Mouse (Mus musculus): ENCODE results near the gene Mtmr12.
"Not testable (repeated sequence)": the region's sequence is repeated elsewhere in the genome, so short reads cannot be mapped to it uniquely, and the experiment has no call there.

Gene Mtmr12

DNA sequence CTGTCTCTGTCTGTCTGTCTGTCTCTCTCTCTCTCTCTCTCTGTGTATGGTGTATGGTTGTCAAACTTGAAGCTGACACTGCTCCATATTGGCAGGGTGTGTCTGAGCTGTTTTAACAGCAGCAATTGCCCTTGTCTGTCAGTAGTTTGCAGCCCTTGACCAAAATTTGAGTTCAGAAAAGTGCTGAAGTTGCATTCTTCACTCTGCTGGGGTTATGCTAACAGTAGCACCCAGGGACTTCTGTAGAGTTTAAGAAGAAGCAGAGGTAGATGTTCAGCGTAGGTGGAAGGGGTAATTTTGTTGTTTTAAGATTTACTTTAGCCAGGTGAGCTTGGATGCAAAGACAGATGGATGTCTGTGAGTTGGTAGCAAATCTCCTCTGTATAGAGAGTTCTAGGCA, 7.4 kb downstream of the Mtmr12 start:
- DNase-seq = no peak

DNA sequence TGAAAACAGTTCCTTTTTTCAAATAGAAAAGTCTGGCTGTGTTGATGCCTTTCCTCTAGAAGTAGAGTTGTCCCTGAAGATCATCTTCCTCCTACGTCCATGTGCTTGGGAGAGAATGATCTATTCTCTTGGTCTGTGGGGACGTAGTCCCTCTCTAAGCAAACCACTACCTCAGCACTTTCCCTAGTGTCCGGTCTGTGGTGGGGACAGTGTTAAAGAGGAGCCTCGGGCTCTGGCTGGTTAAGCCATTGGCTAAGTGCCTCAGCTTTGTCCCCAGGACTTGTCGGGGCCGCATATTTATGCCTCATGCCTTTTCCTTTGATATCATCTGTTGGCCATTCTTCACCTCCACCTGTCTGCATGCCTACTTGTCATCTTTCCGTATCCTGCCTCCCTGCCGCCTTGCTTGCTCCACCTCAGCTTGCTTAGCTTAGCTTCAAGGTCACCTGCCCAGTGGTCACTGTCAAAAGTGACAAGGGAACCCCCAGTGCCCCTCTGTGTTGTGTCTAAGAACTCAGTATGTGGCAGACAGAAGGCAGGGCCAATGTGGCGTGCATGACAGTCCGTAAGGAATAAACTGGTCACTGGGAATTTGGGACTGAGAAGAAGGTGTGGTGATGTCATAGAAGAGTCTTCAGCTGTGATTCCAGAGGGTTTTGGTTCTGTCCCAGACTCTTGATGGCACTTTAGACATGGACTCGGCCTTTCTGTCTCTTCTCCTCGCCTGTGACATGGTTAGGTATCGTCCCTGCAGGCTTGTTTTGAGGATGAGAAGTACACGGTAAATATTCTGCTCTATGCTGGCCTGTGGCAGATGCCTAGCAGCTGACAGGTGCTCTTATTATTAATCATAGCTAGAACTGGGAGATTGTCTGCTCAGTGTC, 9.9 kb downstream of the Mtmr12 start:
- no peak for DNase-seq

DNA sequence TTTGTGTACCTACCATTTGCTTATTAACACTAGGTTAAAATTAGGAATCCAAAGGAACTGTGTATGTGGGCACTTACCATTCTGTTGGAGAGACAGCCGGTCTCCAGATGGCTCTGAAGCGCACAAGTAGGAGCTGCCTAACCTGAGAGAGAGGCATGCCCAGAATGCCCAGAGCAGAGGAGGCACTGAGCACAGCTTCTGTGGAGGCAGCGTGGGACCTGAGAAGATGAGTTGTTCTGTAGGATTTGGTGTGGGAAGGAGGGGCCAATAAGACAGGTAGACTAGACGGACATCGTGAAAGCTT, 10.5 kb downstream of the Mtmr12 start:
- no peak for DNase-seq

DNA sequence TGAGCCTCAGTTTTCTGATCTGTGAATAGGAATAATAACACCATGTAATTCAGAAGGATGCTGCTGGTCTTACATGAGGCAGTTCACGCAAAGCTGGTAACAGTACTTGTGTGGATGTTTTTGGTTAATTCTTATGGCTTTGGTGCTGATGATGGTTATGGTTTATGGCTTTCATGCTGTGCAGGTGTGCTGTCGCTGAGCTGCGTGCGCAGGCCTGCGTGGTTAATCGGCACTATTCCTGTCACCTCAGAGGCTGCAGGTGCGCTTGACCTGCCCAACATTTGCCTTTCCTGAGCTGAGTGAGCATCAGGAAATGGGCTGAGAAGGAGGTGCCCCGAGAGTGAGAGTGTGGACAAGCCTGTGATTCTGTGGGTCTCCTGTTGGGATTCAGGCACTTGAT, 11.3 kb downstream of the Mtmr12 start:
- no peak for DNase-seq

DNA sequence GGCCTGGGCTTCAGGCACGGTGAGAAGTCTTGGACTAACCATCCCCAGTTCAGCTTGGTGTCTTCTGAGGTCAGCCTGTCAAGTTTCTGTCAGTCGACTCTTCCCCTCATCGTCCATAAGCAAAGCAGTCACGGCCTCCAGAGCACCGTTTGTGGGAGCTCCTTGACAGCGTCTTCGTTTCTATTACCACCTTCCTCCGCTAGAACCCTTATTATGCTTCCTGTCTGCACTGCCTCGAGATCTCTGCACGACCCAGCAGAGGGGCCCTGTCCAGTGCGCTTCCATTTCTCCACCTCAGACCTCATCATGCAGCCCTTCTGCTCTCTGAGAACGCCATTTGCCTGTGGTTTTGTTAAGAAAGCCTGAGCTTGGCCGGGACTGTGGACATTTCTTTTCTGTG, 12.0 kb downstream of the Mtmr12 start:
- DNase-seq = no peak

DNA sequence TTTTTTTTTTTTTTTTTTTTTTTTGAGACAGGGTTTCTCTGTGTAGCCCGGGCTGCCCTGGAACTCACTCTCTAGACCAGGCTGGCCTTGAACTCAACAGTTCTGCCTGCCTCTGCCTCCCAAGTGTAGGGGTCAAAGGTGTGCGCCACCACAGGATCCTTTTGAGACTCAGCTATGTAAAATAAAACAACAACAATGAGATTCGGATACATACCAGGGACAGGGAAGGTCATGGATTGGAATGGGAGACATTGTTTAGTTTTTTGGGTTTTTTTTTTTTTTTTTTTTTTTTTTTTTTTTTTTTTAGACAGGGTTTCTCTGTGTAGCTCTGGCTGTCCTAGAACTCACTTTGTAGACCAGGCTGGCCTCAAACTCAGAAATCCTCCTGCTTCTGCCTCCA, 12.5 kb downstream of the Mtmr12 start:
- not testable (repeated sequence) for DNase-seq

DNA sequence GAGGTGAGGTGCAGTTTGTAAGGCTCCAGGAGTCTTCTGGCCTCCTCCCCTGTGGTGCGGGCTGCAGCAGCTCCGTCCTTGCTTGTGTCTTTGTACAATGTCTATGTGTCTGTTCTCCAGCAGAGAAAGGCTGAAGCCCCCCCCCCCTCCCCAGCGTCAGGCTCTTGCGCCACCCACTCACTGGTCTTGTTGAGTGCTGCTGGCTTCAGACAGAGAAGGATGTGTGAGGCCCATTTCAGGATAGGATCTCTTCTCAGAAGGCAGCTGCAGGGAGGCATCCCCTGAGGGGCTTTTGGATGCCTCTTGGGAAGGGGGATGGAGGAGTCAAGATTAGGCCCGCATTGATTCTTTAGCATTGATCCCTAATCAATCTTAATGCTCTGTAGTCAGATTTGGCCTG, 13.0 kb downstream of the Mtmr12 start:
- no peak for DNase-seq

DNA sequence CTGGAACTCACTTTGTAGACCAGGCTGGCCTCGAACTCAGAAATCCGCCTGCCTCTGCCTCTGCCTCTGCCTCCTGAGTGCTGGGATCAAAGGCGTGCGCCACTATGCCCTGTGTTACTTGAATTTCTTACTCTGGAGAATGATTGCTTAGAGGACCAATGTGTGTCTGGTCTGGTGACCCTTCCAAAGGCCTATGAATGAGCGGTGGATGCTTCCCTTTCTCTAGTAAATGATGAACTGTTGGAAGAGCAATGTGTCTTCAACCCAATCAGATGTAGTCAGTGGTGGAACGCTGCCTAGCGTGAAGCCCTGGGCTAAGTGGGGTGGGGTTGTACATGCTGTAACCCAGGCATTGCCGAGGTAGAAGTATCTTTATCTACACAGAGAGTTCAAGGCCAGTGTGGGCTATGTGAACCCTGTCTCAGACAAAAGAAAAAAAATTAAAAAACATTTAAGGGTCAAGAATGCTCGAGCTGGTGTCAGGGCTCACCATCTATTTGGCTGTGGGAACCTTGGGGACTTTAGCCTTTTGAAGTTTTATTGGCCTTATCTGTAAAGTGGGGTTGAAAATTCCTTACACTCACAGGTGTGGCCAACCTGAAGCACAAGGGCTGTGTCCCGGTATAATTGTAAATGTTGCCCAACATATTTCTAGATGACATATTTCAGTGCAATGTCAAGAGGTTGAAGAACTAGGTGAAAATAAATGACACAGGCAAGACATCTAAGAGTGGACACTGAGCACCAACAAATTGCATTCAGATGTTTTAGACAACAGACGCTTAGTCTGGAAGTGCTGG, 14.0 kb downstream of the Mtmr12 start:
- DNase-seq = no peak

DNA sequence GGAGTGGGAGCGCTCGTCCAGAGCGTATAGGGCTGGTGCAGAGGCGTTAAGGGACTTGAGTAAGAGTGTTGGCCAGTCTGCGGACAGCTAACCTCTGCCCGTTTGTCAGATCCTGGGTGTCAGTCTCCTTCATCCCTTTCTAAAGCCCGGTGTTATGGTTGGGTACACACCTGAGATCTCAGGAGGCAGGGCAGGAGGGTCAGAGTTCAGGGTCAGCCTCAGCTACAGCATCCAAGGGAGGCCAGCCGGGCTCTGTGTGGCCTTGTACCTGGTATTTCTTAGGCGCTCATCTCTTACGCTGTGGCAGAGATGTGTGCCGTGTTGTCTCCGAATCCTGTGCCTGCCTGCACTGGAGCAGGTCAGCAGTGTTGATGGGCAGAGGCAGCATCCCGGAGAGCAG, 16.3 kb downstream of the Mtmr12 start:
- no peak for DNase-seq

DNA sequence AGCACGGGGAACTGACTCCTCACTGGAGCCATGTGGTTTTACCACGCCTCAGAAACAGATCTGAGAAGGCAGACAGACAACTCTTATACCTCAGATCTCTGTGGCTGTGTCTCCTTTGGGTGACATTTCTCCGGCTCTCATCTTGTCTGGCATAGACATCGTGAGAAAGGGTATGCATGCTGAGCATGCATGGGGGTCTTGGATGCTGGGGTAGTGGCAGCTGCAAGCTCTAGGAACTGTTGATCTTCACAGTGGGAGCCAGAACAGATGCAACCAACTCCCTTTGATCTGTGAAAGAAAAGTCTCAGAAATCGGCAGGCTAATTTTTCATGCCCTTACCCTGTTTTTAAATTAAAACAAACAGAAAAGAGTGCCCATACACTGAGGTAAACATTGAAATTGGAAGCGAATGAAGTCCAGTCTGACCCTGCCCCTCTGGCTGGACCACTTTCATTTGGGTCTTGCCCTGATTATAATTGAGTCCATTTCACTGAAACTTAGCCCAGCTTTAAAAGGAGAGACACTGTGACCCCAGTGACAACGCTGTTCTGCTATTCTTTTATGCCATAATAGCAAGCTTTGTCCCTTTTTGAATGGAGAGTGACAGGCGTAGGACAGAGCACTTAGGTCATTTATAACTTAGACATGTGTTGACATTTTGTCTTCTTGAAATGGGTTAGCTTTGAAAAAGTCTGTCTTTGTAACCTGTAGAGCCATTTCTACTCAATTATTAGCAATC, 17.9 kb downstream of the Mtmr12 start:
- DNase-seq = no peak

DNA sequence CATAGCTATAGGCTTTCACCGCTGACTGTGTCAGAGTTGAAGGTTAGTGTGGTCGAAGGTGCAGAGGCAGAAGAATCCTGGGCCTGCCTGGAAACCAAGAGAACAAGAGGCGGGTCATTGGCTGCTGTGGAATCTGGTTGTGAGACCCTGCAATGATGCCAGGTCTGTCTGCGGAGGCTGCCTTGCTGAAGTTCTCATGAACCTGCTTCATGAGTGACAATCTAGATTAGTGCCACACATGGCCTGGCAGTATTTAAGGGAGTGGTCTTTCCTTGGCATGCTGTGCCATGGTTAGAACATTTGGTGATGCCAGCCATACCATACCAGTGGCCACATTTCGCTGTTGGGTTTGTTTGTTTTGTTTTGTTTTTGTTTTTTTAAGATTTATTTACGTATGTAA, 18.6 kb downstream of the Mtmr12 start:
- no peak for DNase-seq

DNA sequence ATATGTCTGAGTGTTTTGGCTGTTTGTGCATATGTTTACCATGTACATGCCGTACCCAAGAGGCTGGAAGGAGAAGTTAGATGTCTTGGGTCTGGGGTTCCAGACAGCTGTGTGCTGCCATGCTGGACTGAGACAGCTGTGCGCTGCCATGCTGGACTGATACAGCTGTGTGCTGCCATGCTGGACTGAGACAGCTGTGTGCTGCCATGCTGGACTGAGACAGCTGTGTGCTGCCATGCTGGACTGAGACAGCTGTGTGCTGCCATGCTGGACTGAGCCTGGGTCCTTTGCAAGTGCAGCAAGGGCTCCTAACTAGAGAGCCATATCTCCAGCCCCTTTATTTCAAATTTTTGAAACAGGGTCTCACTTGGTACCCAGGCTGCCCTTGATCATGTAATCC, 19.4 kb downstream of the Mtmr12 start:
- no peak for DNase-seq

DNA sequence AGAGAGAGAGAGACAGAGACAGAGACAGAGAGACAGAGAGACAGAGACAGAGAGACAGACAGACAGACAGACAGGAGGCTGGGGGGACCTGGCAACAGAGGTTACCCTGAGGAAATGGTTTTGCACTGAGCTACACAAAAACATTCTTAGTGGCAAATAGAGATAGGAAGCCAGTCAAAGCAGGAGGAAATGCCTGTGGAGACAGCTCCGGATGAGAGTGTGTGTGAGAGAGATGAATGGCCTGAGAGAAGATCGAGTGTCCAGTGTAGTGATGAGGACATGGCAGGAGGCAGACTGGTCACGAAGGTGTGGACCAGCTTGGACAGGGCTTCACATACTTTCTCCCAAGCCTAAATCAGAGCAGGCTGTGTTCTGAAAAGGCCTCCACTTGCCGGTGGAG, 20.2 kb downstream of the Mtmr12 start:
- DNase-seq = no peak

DNA sequence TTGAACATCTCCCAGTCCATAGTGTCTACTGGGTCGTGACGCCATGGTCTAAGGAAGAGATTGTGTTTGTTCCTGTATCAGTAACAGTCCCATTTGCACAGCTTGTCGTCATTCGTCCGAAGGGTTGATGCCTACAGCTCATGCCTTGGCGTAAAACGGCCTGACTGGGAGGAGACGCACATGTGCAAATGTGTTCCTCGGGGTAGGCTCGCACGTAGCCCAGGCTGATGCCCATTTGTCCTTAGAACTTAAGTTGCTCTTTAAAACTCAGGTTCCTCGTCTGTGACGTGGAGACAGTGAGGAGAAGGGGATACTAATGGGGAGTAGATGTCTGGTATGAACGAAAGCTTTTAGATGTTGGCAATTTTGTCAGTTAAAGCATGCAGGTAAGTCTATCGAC, 22.1 kb downstream of the Mtmr12 start:
- no peak for DNase-seq

DNA sequence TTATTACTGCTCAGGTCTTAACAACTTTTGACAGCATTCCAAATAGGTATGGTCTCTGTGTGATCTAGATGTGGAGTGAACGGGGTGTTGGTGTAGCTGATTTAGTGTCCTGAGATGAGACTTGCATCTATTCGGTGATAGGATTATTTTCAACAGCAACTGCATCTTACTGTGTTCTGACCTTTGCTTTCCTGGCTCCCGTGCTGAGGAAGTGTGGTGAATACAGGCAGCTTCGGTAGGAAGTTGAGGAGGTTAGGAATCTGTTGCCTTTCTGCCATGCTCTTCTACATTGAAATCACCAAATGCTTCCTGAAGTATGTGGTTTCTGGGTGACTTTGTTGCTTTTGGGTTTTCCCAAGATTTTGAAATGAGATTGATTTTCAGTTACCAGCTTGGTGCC, 22.5 kb downstream of the Mtmr12 start:
- no peak for DNase-seq

DNA sequence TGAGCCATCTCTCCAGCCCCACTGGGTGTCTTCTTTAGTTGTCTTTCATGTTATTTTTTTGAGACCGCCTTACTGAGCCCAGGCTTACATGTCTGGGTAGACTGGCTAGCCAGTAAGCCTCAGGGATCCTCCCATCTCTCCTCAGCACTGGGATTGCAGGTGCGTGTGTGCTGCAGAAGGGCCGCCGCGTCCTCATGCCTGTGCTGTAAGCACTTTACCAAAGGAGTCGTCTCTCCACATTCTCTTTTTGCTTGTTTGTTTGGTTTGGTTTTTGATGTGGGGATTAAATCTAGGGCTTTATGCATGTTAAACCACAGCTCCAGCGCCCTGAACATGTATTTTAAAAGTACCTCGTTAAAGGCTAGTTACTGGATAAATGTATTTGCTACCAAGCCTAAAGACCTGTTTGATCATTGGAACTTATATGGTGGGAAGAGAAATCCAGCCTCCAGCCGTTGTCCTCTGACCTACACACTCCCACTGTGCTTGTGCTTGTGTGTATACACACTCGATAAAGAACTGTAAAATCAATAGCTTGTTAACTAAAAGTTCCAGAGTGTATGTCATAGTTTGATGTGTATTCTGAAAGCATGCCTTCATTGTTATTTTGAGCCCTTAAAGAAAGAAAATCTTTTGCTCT, 24.9 kb downstream of the Mtmr12 start:
- DNase-seq = peak; percentile 67

DNA sequence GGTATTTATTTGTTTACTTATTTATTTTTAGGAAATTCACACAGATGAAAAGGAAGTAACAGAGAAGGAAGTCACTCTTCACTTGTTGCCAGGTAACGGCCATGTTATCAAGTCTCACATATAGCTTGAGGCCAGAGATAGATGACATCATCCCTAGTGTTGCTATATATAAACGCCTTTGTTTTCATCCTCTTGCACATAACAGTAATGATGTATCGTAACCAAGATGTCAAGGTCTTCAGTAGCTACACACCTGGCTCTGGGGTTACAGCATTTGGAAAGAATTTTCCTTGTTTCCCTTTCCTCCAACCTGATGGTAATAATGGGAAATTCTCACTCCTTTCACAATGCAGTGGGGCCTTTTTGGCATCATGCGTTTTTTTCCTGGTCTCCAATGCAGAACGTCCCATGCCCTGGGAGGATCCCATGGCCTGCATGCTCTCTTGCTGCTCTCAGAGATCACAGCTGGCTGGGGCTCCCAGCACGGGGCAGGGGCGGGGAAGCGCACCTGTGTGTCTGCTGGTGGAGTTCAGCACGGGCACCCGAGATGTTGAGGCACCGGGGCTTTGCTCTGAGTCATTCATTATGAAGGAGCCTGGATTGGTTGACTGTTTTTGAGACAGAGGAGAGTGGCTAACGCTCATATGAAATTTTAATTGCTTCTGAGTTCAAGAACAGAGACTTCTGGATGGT, 25.6 kb downstream of the Mtmr12 start:
- DNase-seq = peak; percentile 85

DNA sequence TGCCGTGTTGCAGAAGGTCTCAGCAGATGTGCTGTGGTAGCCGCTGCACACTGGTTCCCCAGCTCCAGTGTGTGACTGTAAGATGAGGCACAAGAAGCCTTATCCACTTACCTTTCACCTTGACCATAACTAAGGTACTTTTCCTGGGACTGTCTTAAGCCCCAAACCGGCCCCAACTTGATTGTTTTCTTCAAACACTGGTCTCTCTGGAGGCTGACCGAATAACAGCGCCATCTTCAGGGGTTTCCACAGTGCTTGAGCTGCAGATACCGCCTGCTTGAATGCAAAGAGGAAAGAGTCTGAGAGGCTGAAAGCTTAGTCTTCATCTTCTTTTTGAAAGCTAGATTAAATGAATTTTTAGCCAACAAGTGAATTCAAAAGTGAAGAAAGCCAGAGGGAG, 26.6 kb downstream of the Mtmr12 start:
- DNase-seq = no peak

DNA sequence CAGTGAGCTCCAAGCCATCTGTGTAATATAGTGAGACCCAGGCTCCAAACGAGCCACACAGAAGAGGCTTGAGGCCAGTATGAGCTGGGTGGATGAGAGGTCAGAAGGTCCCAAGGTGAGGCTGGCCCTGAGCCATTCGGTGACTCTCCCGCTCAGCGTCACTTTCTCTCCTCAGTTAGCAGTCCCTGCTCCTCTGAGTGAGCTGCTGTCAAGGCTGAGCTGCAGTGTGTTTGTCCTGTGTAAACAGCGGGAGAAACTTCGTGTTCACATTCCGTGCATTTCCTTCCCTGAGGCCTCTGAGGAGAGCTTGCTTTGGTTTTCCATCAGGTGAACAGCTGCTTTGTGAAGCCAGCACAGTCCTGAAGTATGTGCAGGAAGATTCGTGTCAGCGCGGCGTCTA, 27.6 kb downstream of the Mtmr12 start:
- no peak for DNase-seq

DNA sequence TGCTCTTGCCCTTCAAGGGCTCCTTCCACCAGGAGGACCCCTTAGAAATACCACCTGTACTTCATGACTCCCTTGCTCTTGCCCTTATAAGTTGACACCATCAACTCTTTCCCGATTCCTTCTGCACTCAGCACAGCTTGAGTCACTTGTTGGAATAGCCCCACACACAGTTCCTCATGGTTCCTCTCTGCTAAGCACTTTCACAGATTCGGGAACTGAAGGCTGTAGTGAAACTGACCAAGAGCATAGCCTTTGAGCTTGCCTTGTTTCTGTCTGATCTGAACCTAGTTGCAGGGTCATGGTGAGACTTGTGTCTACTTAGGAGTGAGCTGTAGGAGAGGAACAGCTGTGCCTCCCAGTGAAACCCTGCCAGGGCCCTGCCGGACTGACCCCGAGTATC, 28.2 kb downstream of the Mtmr12 start:
- no peak for DNase-seq

DNA sequence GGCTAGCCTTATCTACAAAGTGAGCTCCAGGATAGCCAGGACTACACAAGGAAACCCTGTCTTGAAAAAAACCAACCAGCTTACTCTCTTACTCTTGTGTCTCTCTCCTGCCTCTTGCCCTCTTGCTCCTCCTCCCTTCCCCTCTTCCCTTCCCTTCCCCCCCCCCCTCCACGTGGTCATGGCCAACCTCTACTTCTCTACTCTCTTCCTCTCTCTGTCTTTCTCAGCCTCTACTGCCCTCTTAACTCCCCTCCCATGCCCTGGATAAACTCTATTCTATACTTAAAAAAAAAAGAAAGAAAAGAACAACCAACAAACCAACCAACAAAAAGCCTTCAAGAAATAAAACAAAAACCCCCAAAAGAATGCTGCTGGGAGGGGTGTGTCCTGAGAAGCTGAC, 30.7 kb downstream of the Mtmr12 start:
- DNase-seq = no peak

DNA sequence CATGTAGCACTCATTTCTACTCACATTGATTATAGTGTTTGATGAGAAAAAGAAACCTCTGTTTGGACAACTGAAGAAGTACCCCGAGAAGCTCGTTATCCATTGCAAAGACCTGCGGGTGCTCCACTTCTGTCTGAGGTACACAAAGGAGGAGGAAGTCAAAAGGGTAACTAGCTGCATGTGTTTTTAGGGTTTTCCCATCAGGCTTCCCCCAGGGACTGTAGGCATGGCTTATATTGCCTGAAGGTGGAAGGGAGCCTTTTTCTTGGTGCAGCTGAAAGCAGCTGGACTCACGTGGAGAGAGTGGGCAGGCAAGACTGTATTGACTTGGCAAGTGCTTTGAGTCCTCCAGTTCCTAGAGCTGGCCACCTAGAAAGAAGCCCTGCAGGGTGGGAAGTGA, 31.2 kb downstream of the Mtmr12 start:
- no peak for DNase-seq

DNA sequence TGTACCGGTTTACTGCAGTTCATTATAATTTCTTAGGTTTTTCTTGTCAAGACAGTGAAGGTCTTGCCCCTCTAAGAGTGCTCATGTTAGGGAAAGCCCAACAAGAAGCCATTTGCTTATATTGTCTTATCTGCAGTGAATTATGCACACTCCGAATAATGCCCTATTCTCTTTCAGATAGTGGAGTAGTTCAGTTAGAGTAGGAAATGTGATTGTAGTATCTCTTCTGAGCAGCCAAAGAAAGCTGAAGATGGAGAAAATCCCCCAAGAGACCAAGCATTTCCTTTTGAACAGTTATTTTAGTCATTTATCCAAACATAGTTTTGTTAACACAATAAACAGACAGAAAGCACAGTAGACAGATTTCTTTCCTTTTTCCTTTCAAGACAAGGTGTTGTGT, 32.1 kb downstream of the Mtmr12 start:
- no peak for DNase-seq

Measured in thymus, postnatal 4 days (tissue).